Mouse (Mus musculus): ENCODE results near the gene Pde6h. TPM values are rescaled to one million over a fixed set of nuclear protein-coding genes. Genes with fewer than 3 reads are reported as not detected.
A peak's percentile ranks its signal among the peaks of the same experiment; 100 is the strongest.
"Not testable (repeated sequence)": the region's sequence is repeated elsewhere in the genome, so short reads cannot be mapped to it uniquely, and the experiment has no call there.

Gene Pde6h
- polyA plus RNA-seq (2017; shearing (Covaris generic)), result under 1 TPM; 0.05 to 0.10 TPM

GRCm38 (mm10) chr6:136923532-136923931 lies at the start of gene Pde6h:
Gene Pde6h (plus strand): TSS chr6:136923832.
- no peak for ATAC-seq

GRCm38 (mm10) chr6:136874599-136874998 lies 49.0 kb upstream of the Pde6h start:
- ATAC-seq, result no peak

GRCm38 (mm10) chr6:136875670-136876069 lies 48.0 kb upstream of the Pde6h start, which contains the start of gene Mgp:
Gene Mgp (minus strand): TSS chr6:136875823.
- no peak for ATAC-seq

- ATAC-seq, result no peak
Measured at GRCm38 (mm10) chr6:136881678-136882077, 42.0 kb upstream of the Pde6h start.

- no peak for ATAC-seq
Measured at GRCm38 (mm10) chr6:136883431-136883915, 40.2 kb upstream of the Pde6h start.

GRCm38 (mm10) chr6:136883961-136884360 lies 39.7 kb upstream of the Pde6h start:
- ATAC-seq, result no peak

GRCm38 (mm10) chr6:136884766-136885165 lies 38.9 kb upstream of the Pde6h start:
- not testable (repeated sequence) for ATAC-seq

GRCm38 (mm10) chr6:136887854-136888253 lies 35.8 kb upstream of the Pde6h start:
- ATAC-seq, result no peak

GRCm38 (mm10) chr6:136889067-136889466 lies 34.6 kb upstream of the Pde6h start:
- ATAC-seq, result no peak

GRCm38 (mm10) chr6:136889554-136889953 lies 34.1 kb upstream of the Pde6h start:
- no peak for ATAC-seq

GRCm38 (mm10) chr6:136892002-136892401 lies 31.6 kb upstream of the Pde6h start:
- ATAC-seq, result no peak

- ATAC-seq, result no peak
Measured at GRCm38 (mm10) chr6:136894532-136895339, 28.9 kb upstream of the Pde6h start.

GRCm38 (mm10) chr6:136897789-136898188 lies 25.8 kb upstream of the Pde6h start:
- no peak for ATAC-seq

GRCm38 (mm10) chr6:136898222-136898621 lies 25.4 kb upstream of the Pde6h start:
- no peak for ATAC-seq

GRCm38 (mm10) chr6:136898954-136899353 lies 24.7 kb upstream of the Pde6h start:
- ATAC-seq, result peak; percentile 88

GRCm38 (mm10) chr6:136900369-136901009 lies 23.1 kb upstream of the Pde6h start:
- ATAC-seq, result peak; percentile 35

GRCm38 (mm10) chr6:136901010-136901409 lies 22.6 kb upstream of the Pde6h start:
- ATAC-seq, result no peak

GRCm38 (mm10) chr6:136902527-136902926 lies 21.1 kb upstream of the Pde6h start:
- peak; percentile 17 for ATAC-seq

GRCm38 (mm10) chr6:136903885-136904470 lies 19.7 kb upstream of the Pde6h start:
- no peak for ATAC-seq

- ATAC-seq, result no peak
Measured at GRCm38 (mm10) chr6:136906283-136906936, 17.2 kb upstream of the Pde6h start.

GRCm38 (mm10) chr6:136906937-136907293 lies 16.7 kb upstream of the Pde6h start:
- ATAC-seq, result no peak

GRCm38 (mm10) chr6:136910247-136910890 lies 13.3 kb upstream of the Pde6h start:
- no peak for ATAC-seq

All from CD4-positive, CD25-positive, alpha-beta regulatory T cell, adult 4 months (primary cell).